Mouse (Mus musculus) frontal cortex, postnatal 10 days (tissue): ENCODE data around the gene Phf2.
"Not testable (repeated sequence)": the region's sequence is repeated elsewhere in the genome, so short reads cannot be mapped to it uniquely, and the experiment has no call there.

Experiments used
- DNase-seq, 2 experiments: peaks; one replicate each; pipeline ENCODE4 v3.0.0; 2022; ENCODE audit warnings: low spot score in 2 of 2, mixed read lengths in 1 of 2

The Phf2 gene

DNA sequence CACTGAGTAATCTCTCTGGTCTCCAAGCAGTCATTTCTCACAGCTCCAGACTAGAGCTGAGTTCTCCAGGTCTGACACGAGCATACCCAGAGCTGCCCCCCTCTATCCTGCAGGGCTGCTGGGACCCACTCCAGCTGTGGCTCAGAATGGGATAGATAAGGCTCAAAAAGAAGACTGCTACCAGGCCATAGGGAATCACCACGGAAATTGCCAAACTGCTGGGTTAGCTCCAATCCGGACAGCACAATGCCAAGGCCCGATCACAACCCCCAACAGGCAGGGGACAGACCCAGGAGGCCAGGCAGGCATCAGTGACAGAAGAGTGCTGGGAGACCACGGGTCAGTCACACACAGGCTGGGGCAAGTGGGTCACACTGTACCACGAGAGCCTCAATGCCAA, 12.9 kb downstream of the Phf2 start:
- DNase-seq: no peak

DNA sequence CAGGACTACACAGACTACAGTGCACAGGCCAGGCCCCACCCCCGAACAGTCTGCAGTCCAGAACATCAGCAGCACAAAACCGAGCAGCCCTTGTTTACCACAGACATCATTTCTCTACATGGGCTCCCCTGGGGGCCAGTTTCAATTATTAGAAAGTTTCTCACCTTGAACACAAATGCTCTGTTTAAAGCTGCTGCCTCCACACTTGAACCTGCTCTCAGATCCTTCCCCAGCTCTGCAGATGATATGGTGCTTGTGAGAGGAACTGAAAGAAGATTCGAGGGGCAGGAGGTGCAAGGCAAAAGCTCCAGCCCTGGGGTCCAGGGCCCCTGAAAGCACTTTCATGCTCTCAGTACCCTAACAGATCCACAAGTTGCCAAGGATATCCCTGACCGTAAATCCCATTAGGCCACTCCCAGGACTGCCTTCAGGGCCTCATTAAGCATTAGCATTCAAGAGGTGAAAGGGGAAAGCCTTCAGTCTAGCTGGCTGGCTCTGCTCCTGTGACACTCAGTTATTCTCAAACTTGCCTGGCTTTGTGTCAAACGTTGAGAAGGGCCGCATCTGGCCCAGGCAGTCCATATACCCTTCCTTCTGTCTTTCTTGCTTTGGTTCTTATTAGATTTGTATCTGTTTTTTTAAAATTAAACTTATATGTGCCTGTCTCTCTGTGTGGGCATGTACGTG, 13.5 kb downstream of the Phf2 start:
- DNase-seq: no peak

DNA sequence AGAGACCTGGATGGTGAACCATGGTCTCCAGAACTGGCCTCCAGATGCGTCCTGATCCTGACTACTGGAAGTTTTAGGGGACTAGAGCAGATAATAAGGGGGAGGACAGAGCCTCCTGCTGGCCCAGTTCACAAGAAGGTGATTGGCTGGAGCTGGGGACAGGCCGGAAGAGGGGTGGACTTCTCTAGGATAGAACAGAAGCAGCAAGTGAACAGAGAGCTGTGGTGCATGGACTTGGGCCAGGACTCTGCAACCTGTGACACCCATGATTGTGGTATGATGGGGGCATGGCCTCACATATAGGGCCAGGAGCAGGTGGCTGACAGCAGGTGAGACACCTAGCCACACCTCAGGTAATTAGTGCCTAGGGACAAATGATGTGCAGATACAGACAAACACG, 17.0 kb downstream of the Phf2 start:
- DNase-seq: no peak

DNA sequence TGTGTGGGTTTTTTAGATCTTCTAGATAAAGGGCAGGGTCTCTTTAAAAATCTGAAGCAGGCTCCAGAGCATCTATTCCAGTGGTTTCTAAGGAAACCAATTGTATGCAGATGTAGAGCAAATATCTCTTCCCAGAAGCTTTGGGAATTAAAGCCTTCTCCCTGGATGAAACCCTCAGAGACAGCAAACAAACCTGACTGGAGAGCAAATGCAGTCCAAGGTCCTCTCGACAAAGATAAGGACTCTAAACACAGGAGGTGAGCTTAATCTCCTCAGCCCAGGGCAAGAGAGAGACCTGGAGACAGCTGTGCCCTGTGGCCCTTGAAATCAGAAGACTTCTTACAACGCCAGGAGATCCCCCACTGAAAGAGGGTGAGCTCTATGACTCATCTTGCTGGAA, 17.4 kb downstream of the Phf2 start:
- no peak for DNase-seq

DNA sequence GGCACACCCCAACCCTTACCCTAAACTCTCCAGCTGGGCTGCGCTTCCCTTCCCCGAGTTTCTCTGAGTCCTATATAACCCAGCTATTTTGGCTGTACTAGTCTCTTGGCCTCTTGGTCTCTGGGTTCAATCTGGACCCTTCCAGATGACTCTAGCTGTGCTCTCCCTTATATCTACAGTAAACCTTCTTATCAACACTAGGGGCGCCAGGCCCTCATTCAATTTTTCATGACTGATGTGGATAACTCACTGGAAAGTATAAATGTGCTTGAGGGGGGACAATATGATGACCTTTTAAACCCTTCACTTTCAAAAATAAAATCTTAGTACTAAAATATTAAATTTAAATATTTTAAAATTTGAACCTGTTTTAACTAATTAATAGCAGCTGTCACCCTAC, 18.1 kb downstream of the Phf2 start:
- no peak for DNase-seq

DNA sequence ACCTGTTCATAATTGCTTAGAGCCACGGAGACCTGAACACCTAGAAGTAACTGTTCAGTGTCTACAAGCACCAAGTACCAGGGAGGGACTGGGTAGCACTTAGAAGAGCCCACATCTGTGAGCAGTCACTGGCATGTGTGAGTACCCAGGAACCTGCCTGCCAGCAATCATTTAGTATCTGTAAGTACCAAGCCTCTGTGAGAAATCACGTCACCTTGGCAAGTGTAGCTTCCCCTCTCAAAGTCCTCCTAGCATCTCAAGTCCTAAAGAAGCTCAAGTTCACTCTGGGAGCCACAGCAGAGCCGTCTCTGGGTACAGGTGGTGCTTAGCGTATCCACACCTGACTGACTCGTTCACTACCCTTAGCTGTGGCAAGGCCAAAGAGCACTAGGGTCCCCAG, 19.2 kb downstream of the Phf2 start:
- DNase-seq: no peak

DNA sequence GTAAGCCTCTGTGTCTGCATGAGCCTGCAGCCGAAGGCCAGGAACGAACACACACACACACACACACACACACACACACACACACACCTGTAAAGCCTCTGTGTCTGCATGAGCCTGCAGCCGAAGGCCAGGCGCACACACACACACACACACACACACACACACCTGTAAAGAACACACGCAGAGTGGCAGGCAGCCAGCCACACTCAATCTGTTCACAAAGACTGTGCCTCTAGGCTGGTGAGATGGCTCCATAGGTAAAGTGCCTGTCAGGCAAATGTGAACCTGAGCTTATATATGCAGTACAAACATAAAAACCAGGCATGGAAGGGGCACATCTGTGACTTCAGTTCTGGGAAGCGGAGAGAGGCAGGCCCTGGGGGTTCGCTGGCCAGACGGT, 20.1 kb downstream of the Phf2 start:
- DNase-seq: no peak

DNA sequence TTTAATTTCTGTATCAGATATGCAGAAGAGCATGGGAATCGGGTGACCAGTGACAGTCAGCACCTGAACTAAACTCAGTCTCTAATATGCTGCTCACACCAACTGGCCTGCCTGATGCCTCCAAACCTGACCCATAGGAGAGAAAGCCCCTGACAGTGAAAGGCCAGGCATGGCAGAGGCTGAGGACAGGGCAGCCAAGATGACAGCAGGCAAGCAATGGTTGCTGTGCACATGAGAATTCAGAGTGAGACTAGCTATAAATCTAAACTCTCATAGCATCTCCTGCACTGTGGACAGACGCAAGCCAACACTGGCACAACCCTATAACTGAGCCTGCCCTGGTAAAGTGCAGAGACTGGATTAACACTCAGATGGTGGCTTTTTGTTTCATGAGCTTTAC, 20.6 kb downstream of the Phf2 start:
- no peak for DNase-seq

DNA sequence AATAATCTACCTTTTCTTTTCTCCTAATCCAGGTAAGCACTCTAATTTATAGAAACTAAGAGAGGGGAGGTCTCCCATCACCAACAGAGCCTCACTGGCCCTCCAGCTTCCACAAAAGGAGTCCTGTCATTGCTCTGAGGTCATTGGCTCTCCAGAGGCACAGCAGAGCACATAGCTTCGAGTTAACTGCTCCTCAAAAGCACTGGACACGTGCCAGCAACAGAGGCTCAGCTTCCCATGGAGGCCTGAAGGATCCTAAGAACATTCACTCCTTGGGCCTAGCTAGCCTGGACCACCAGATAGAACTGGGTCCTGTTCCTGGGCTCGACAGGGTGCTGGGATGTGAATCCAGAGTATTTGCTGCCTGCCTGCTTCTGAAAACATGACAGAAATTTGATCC, 21.8 kb downstream of the Phf2 start:
- no peak for DNase-seq

DNA sequence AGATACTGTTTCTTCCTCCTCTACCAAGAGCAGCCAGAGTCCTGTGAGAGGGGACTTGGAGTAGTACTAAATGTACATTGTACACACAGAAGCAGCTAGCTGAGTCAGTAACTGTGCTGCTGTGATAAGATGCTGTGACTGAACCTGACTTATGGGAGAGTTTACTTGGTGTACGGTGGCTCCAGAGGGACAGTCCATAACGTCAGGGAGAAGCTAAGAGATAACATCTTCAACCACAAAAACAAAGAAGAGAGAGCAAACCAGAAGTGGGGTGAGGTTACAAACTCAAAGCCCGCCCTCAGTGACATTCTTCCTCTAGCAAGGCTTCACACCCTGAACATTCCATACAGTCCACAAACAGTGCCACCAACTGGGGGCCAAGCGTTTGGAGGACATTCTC, 25.6 kb downstream of the Phf2 start:
- DNase-seq: no peak

DNA sequence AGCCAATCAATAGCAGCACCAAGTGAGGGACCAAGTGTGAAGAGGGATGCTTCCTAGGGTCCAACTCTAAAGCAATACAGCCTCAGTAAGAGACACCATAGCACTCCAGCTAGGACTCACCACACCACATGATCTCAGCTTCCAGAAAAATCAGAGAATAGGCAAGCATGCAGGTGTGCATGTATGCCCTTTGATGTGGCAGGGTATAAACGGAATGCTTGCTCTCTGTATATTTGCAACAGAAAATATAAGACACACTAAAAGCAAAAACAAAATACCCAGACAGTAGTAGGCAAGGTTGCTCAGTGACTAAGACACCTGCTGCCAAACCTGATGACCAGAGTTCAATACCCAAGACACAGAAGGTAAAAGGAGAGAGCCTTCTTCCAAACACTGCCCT, 27.4 kb downstream of the Phf2 start:
- DNase-seq: no peak

DNA sequence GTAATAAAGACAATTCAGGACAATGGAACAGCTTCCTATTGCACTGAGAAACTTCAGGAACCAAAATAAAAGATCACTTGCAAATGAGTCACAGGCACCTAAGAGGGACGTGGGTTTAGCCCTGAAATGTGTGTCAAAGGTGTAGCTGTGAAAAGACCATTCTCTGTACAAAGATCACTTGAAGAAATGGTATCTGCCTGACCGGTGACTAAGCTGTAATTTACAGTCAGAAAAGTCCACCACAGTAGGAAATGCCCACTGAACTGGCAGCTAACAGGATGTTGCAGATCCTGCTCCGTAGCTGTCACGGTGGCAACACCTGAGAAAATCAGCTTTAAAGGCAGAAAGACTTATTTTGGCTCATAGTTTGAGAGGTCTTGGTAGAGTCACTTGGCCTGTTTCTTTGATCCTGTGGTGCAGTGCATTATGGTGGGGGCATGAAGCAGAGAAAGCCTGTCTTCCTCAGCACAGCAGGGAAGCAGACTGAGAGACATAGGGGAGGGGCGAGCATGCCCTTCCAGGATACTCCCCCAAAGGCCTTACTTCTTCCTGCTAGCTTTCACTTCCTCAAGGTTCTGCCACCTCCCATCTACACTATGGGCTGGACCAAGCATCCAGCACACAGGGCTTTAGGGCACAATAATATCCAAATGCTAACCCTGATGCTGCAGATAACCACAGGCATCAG, 28.9 kb downstream of the Phf2 start:
- no peak for DNase-seq

DNA sequence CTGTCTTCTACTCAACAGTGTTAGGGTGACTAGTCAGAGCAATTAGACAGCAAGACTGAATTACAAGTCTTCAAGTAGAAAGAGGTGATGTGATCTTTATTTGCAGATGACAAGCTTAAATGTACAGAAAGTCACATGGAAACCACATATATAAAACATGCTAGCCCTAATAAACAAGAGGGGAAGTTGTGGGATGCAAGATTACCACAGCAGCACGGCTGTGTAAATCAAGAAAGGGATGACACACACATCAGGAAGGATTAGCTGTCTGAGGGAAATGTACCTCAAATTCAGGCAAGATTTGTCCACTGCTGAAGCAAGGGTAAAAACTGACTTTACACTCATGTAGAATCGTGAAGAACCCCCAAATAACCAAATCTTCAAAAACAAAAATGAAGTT, 32.6 kb downstream of the Phf2 start:
- no peak for DNase-seq

DNA sequence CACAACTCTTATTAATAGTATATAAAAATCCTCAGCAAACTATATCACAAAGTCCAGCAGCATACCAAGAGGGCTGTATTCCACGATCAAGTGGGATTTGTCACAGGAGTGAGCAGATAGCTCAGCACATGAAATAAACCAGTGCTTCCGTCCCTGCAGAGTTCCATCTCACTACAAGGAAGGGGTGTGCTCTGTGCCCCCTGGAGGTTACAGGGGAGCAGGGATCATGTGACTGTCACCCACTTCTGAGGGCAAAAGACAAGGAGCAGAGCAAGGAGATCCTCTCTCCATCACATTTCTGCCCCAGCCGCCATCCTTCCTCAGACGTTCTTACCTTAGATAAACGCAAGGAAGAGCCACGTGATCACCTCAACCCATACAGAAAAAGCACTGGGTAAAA, 33.4 kb downstream of the Phf2 start:
- no peak for DNase-seq

DNA sequence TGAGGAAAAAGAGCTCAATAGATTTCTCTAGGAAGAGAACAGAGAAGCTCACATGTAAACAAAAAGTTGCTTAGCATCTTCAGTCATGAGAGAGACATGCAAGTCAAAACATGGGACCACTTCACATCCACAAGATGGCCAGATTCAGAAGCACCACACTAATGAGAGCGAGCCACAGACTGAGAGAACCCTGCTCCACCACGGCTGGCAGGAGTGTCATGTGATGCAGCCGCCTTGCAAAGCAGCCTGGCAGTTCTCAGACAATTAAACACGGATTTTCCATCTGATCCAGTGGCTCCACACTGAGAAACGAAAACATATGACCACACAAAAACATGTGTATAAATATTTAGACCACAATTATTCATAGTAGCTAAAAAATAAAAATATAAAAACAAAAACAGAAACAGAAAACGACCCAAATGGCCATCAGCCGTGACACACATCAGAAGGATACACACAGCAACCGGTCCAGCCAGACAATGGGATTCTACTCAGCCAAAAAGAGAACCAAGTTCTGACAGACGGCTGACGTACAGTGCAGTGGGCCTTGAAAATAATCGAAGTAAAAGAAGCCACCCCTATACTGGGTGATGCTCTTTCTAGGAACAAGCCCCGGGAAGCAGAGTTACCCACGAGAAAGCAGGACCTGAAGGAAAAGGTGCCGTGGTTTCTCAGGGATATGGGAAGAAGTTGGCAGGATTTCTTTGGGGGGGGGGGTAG, 40.2 kb downstream of the Phf2 start:
- DNase-seq: no peak

DNA sequence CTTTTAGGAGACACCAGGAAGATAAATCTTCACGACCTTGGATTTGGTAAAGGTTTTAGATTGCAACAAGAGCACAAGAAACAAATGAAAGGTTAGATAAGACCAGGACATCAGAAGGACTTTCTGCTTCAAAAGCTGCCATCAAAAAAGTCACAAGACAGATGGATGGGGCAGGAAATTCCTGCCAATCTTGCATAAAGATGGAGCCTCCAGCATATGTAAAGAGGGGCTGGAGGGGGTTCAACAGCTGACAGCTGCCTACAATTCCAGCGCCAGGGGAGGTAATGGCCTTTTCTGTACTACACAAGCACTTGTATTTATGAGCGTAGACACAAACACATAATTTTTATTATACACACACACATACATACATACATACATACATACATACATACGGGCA, 41.1 kb downstream of the Phf2 start:
- DNase-seq: no peak

DNA sequence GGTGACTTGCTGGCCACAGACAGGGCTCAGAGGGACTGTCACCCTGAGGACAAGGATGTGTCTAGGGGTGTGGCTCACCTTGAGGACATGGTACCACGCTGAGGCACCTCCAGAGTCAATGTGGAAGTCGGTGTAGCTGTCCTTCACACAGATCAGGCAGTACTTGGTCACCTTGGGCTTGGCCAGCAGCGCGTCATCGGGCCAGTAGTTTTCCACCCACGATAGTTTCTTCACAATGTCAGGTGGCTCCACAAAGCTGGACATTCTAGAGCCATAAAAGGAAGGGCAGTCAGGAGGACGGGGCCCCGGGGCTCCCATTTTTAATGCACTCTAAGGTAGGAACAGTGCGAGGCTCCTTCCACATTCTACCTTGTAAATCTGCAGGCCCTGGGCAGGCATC, 48.0 kb downstream of the Phf2 start:
- no peak for DNase-seq

DNA sequence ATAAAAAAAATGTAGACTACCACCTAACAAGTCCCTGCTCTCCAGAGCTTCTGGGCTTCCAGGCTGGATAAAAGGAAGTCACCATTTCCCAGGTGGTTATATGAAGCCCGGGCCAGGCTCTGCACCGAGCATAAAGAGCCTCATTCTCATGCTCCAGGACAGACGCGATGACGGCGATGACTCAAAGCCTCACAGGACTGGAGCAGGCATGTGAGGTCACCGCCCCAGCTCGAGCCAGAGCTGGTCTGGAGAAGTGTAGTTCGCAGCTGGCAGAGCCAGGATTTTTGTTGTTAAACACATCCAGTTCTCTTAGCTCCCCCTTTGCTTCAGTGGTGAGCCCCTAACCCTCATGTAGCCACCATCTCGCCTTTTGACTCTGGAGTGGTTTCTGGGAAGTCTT, 48.6 kb downstream of the Phf2 start:
- no peak for DNase-seq

DNA sequence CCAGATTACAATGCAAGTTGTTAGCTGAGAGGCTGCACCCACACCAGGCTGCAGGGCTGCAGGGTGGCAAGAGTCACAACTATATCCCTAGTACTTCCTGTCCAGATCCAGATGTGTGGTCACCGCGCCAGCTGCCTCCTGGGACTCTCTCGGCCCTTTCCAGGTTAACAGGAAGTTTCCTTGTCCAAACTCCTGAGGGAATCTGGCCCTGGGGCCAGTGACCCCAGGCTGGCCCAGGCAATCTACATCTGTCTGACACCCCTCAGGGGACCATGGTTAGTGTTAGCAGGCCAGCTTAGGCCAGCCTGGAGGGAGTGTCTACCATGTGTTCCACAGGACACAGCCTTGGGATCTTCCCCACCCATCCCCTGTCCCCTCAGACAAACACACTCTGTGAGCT, 51.8 kb downstream of the Phf2 start:
- DNase-seq: no peak

DNA sequence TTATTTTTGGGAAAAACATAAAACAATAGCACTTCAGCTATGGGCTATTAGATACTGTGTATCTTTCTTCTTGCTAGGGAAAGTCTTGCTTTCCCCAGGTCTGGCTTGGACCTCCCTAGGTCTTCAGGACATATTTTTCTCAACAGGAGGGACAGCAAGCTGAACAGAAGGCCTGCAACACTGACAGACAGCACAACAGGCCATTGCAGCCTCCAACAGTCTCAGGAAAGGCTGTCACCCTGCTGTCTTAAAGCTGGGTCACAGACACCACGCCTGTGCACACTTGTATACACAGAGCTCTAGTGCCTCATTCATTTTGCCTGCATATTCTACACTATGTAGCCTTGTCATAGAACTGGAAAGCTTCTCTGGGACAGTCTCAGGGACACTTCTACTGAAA, 56.5 kb downstream of the Phf2 start:
- no peak for DNase-seq

DNA sequence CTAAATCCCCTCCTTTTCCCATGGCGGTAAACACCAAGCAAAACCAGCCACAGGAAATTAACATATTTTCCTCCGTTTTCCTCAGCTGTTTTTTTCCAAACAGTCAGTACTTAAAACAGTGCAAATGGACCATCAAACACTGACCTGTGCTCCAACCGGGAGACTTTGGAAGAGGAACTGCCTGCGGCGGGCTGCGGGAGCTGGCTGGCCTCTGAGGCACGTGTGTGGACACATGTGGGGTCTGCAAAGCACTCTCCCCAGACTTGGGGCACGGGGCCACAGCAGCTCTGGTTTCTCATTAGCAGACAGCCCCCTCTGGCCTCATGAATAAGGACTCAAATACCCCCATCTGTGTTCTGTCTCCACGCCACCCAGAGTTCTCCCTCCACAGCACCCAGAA, 59.9 kb downstream of the Phf2 start:
- no peak for DNase-seq

DNA sequence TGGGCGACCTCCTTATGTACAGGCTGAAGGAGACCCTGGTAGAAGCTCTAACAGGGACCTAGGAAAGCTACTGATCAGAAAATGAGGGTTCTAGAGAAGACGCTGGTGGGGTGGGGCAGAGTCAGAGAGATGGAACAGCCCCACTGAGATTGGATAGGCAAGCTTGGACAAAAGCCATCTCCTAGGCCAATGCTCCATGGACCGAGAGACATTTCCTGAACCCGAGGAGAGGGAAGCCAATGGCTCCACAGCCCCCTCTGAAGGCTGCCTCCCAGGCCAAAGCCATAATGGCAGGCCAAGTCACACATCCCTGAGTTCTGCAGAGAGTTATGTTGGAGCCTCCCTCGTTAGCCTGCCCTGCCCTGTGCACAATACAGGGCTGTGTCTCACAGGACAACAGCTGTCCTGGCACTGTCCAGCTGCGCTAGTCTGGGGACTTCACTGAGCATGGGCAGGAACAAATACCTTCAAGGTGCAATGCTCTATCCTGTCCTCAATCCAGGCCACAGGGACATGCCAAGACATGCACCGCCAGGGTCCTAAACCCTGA, 60.6 kb downstream of the Phf2 start:
- DNase-seq: no peak

DNA sequence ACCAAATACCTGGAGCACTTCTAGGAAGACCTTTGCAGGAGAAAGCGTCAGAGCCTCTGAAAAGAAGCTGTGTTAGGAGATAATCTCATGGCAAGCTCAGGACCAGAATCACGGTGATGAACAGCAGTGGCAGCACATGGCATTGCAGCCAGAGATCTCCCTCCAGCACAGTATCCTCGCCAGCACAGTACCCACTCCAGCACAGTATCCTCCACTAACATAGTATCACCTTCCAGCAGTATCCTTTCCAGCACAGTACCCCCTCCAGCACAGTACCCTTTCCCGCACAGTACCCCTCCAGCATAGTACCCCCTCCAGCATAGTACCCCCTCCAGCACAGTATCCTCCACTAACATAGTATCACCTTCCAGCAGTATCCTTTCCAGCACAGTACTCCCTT, 61.3 kb downstream of the Phf2 start:
- DNase-seq: not testable (repeated sequence)
